Mouse (Mus musculus) retina, postnatal 7 days (tissue): ENCODE data around the gene Fbxl13.

ENCODE experiments used
- DNase-seq: peaks from one replicate; pipeline ENCODE4 v3.0.0-alpha.2; 2012; ENCODE audit warnings: low read depth, low spot score

Fbxl13 gene

GRCm38 (mm10) chr5:21486798-21487197 is 158.6 kb downstream of the Fbxl13 start:
- DNase-seq, result no peak

DNA sequence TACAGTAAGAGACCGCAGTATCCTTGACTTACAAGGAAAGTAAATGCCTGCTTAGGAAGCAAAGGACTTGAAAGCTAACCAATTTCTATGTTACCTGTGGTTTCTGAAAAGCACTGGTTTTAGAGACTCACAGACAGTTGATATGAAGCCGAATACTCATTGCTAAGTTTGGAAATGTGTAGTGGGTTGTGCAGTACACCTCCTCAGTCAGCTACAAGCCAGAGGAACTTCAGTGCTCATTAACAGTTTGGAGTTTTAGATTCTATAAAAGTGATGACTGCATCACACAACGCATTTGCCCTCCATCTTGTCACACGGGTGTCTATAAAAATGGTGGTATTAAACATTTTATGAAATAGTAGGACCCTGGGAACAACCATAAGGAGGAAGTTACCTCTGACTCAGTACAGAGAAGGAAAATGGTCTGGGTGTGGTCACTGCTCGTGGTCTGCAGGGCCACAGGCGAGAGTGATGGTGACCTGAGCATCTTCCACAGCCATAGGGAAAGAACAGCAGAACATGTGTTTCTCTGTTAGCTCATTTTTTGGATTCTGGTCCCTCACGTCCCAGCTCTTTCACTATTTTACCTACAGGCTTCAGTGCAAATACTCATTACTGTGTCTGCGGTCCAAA is 160.1 kb downstream of the Fbxl13 start:
- no peak for DNase-seq

GRCm38 (mm10) chr5:21483275-21483674 is 162.2 kb downstream of the Fbxl13 start:
- no peak for DNase-seq

GRCm38 (mm10) chr5:21482446-21483222 is 162.8 kb downstream of the Fbxl13 start:
- no peak for DNase-seq

DNA sequence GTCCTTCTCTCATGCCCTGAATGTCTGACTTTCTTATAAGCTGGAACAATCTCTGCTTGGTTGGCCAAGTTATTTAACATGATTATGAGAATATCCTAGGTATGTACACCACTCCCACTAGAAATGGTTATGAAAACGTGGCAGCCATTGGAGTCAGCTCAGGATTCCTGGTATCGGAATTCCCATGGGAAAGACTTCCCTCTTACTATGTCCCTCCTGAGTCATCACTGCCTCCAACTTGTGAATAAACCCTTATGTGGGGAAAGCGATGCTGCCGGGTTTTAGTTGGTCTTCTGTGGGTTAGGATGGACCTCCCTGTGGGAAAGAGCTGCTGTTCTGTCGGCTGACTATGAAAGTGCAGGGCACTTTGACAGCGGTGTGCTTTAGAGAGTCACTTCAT is 163.9 kb downstream of the Fbxl13 start:
- DNase-seq, result no peak

- no peak for DNase-seq
These were observed 165.7 kb downstream of the Fbxl13 start for GRCm38 (mm10) chr5:21479746-21480145.

DNA sequence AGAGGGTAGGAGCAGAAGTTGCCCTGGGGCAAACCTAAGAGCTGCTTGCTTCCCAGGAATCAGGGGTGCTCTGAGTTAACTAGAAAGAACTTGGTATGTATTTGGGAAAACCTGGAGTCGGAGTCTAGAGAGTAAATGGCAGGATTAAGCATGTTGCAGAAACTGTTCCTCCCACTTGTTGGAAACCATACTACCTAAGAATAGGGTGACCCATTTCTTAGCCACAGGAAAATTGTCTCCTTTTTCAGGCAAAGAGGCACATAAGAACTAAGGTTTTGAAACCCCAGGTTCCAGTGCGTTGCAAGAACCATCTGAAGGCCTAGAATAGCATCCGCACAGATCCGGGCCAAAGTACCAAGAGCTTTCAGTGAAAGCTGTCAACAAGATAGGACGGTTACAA is 167.0 kb downstream of the Fbxl13 start:
- DNase-seq, result no peak

- DNase-seq, result no peak
These were observed 177.3 kb downstream of the Fbxl13 start for GRCm38 (mm10) chr5:21468100-21468499.

- no peak for DNase-seq
These were observed 178.0 kb downstream of the Fbxl13 start for GRCm38 (mm10) chr5:21467387-21467786.

DNA sequence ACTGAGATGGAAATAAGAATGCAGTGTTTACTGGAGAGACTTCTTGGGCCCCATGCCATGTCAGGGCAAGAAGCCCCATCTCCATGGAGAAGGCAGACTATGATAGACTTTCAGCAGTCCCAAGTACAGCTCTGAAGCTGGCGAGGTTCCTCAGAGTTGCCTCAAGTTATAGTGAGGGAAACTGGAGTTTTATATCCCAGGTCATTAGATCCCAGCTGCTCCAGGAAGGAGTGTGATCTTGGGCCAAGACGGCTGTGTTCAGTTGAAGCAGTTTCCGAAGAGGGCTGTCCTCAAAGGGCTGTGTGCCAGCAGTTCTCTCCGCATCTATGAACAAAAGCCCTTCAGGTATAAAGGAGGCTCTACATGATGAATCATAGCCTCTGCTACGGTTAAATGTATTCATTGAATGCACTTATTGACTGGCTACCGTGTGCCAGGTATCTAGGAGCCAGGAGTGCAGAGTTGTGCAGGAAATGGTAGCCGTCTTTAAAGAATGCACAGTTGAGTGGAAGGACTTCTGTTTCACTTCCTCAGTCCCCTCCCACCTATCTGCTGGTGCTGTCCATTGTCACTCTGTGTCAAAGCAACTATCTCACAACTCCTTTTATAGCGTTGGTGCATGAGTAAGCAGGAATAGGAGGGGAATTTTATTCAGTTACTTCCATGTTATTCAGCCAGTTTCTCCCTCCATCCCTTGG is 204.5 kb downstream of the Fbxl13 start:
- DNase-seq, result no peak

- DNase-seq, result no peak
These were observed 205.9 kb downstream of the Fbxl13 start for GRCm38 (mm10) chr5:21439446-21440110.

DNA sequence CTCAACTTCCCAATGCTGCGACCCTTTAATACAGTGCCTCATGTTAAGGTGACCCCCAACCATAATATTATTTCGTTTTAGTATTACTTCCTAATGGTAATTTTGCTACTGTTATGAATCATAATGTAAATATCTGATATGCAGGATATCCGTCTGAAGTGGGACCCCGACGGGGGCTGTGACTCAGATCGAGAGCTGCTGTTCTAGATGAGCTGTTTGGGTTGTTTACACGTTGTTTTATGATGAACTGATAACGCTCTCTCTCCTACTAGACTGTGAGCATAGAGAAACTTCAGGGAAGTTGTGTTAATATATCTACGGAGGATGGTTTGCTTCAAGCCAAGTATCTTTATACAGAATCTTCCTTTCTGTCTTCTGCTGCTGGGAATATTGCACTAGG is 207.0 kb downstream of the Fbxl13 start:
- no peak for DNase-seq

DNA sequence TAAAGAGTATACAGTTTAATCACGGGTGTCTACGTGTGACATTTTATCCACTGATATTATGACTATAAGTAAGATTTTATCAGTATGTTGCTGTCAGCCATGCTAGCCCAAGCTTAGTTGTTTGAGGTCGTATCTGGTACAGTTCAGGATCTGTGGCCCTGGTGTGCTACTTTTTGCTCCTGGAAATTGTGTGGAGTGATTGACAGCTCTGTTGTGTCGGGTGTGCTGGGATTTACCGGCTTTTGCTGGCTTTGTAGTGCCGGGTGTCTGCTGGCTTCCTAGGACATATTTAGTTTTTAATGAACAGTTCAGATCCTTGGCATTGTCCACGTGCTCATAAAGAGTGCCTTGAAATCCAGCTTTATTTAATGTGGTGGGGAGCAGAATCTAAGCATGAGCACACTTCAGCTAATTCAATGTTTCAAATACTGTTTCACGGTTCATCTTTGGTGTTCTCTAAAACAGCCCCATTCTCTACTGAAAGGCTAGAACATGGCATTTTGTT is 208.9 kb downstream of the Fbxl13 start:
- no peak for DNase-seq

- no peak for DNase-seq
These were observed 211.1 kb downstream of the Fbxl13 start for GRCm38 (mm10) chr5:21434148-21434929.
